Mouse (Mus musculus): ENCODE measurements at regions not wholly inside any gene's neighbourhood (a gene's known extent, or its start where the extent isn't known, plus 50 kb on each side); places are given as distances from the start of the nearest gene placed in this dataset.

GRCm38 (mm10) chr3:148613443-148613842 lies 376.9 kb downstream of the Adgrl2 start:
- TF ChIP-seq CTCF (IDR thresholded peaks at IDR 0.05; ENCODE audit: low read depth) (no peak), EP300 (IDR thresholded peaks at IDR 0.05; ENCODE audit: low read depth) (no peak)

Data from heart, postnatal 0 days (tissue).